In the genomic region with DNA sequence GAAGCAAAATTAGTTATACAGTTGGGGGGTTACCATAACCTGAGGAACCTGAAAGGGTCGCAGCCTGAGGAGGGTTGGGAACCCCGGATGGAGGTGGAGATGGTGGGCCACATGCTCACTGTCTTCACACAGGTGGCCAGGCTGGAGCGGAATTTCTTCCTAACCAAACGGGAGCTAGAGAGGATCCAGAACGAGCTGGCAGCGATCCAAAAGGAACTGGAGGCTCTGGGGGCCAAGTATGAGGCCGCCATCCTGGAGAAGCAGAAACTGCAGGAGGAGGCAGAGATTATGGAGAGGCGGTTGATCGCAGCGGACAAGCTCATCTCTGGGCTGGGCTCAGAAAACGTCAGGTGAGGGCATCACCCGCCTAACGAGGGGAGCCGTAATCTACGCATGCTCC, we compare ENCODE assay signal across 24 mouse cellular contexts. TPM values are rescaled to one million over a fixed set of nuclear protein-coding genes. Genes with fewer than 3 reads are reported as not detected.
A peak's percentile ranks its signal among the peaks of the same experiment; 100 is the strongest.
DNase-seq lines count a peak whose midpoint lies in the region; ATAC-seq and TF ChIP-seq lines count a peak whose summit lies in the region.
"Had no signal": no experiment of that assay in that cellular context is flagged by ENCODE, and none has a peak within 500 bp of the region (broad histone marks: within the 10 kb centered on the region; RNA-seq: fewer than 3 reads in every experiment).

No protein-coding gene starts in this region.

- no peak for TF ChIP-seq CTCF in ES-Bruce4 (IDR thresholded peaks at IDR 0.05; ENCODE audit: low read depth, low read length)

- no peak overlapping the region for H3K9ac ChIP-seq in kidney, embryonic 15.5 days
- H3K9ac ChIP-seq in ES-Bruce4 (ENCODE audit: low read depth, poor library complexity, severe bottlenecking) = no peak overlapping the region
- H3K9ac ChIP-seq: embryonic facial prominence, embryonic 12.5 days; embryonic facial prominence, embryonic 15.5 days; forebrain, embryonic 12.5 days; forebrain, embryonic 15.5 days; hindbrain, embryonic 12.5 days; hindbrain, embryonic 15.5 days had no signal

- H3K27ac ChIP-seq in kidney, embryonic 15.5 days = no peak overlapping the region
- H3K27ac ChIP-seq in ES-Bruce4 (ENCODE audit: insufficient read depth, low read length) = no peak overlapping the region
- H3K27ac ChIP-seq: embryonic facial prominence, embryonic 12.5 days; embryonic facial prominence, embryonic 15.5 days; forebrain, embryonic 12.5 days; forebrain, embryonic 15.5 days; heart, adult 2 months; heart, embryonic 10.5 days; hindbrain, embryonic 12.5 days; hindbrain, embryonic 15.5 days had no signal

- ATAC-seq in kidney, embryonic 15.5 days (replicated peaks; ENCODE audit: low FRiP score) = no peak
- no peak for ATAC-seq in erythroblast, adult 5-6 weeks (replicated peaks; ENCODE audit: low FRiP score, poor library complexity, severe bottlenecking)
- ATAC-seq: activated CD4-positive, CD25-positive, alpha-beta regulatory T cell, adult 4 months; CD4-positive, CD25-positive, alpha-beta regulatory T cell, adult 4 months; forebrain, embryonic 15.5 days; intestine, postnatal 0 days had no signal

- no peak overlapping the region for H3K4me3 ChIP-seq in kidney, embryonic 15.5 days (replicated peaks)
- 0 out of 2 replicates have a peak overlapping the region, but pooled peaks have one; percentile 4 for H3K4me3 ChIP-seq in ES-Bruce4 (ENCODE audit: low read depth, low read length)
- H3K4me3 ChIP-seq: embryonic facial prominence, embryonic 12.5 days; embryonic facial prominence, embryonic 15.5 days; erythroblast, embryonic 14.5 days; forebrain, embryonic 12.5 days; forebrain, embryonic 15.5 days; heart, adult 2 months; heart, embryonic 10.5 days; hindbrain, embryonic 12.5 days; hindbrain, embryonic 15.5 days had no signal

- TF ChIP-seq POLR2A in ES-Bruce4 (IDR thresholded peaks at IDR 0.05; ENCODE audit: insufficient read depth, low read length) = no peak

- peak; percentile 23 for DNase-seq in kidney, postnatal 10 days
- peak; percentile 28 for DNase-seq in ZHBTc4 (ENCODE audit: low read depth, low spot score)
- no peak for DNase-seq in frontal cortex, adult 2 months (ENCODE audit: extremely low spot score in 1 of 2, low spot score in 1 of 2)
- DNase-seq: adrenal gland, adult 8-10 months; adrenal gland, postnatal 25 days; gastrocnemius, postnatal 10 days; gastrocnemius, postnatal 36 days; heart, adult 2 months had no signal

- H3K27me3 ChIP-seq in kidney, embryonic 15.5 days = no peaks in the 10 kb centered on the region
- H3K27me3 ChIP-seq in ES-Bruce4 (ENCODE audit: control insufficient read depth, insufficient read depth, low read length, poor library complexity, severe bottlenecking) = no peaks in the 10 kb centered on the region
- H3K27me3 ChIP-seq: embryonic facial prominence, embryonic 12.5 days; embryonic facial prominence, embryonic 15.5 days; forebrain, embryonic 12.5 days; forebrain, embryonic 15.5 days; hindbrain, embryonic 12.5 days; hindbrain, embryonic 15.5 days had no signal

- no peak overlapping the region for H3K4me2 ChIP-seq in kidney, embryonic 15.5 days
- H3K4me2 ChIP-seq: embryonic facial prominence, embryonic 12.5 days; embryonic facial prominence, embryonic 15.5 days; forebrain, embryonic 12.5 days; forebrain, embryonic 15.5 days; hindbrain, embryonic 12.5 days; hindbrain, embryonic 15.5 days had no signal

- H3K4me1 ChIP-seq in kidney, embryonic 15.5 days = no peaks in the 10 kb centered on the region
- H3K4me1 ChIP-seq in ES-Bruce4 (ENCODE audit: control insufficient read depth, insufficient read depth, low read length) = no peaks in the 10 kb centered on the region
- H3K4me1 ChIP-seq: embryonic facial prominence, embryonic 12.5 days; embryonic facial prominence, embryonic 15.5 days; forebrain, embryonic 12.5 days; heart, embryonic 10.5 days; hindbrain, embryonic 12.5 days; hindbrain, embryonic 15.5 days had no signal

- 80% methylated on average over 15 of the region's 15 CpGs for WGBS in kidney, embryonic 15.5 days

- no peaks in the 10 kb centered on the region for H3K36me3 ChIP-seq in kidney, embryonic 15.5 days
- no peaks in the 10 kb centered on the region for H3K36me3 ChIP-seq in ES-Bruce4 (ENCODE audit: control insufficient read depth, insufficient read depth, low read length, poor library complexity, severe bottlenecking)
- H3K36me3 ChIP-seq: embryonic facial prominence, embryonic 12.5 days; embryonic facial prominence, embryonic 15.5 days; forebrain, embryonic 12.5 days; forebrain, embryonic 15.5 days; heart, embryonic 10.5 days; hindbrain, embryonic 12.5 days; hindbrain, embryonic 15.5 days had no signal

- H3K9me3 ChIP-seq in kidney, embryonic 15.5 days (replicated peaks) = no peaks in the 10 kb centered on the region
- no peaks in the 10 kb centered on the region for H3K9me3 ChIP-seq in ES-Bruce4 (replicated peaks; ENCODE audit: control insufficient read depth, insufficient read depth, low read length, poor library complexity, severe bottlenecking)
- H3K9me3 ChIP-seq: embryonic facial prominence, embryonic 12.5 days; embryonic facial prominence, embryonic 15.5 days; forebrain, embryonic 15.5 days; hindbrain, embryonic 15.5 days had no signal

- TF ChIP-seq EP300 in ES-Bruce4 (IDR thresholded peaks at IDR 0.05; ENCODE audit: insufficient read depth, low read depth, low read length) = no peak

RNA-seq across cellular contexts. Expression of a gene that starts 45.2 kb away (rescaled TPM):
- 9.1 and 9.7 TPM in 2 replicates for polyA plus RNA-seq in kidney, embryonic 15.5 days (2015; fragmentation: Nextera tagmentation; extraction: Ambion mirVana)
- polyA plus RNA-seq in ES-Bruce4 (2011; ENCODE audit: insufficient read depth, insufficient read length, low read depth, missing spikeins) = 8.3 and 12.6 TPM in 2 replicates
- not detected in 2 replicates for total RNA-seq in erythroblast, adult 5-6 weeks (2015; ENCODE audit: low replicate concordance)
- total RNA-seq in erythroblast, adult 5-6 weeks (2017; ENCODE audit: low replicate concordance) = not detected in 2 replicates
- 74.4 and 87.7 TPM in 2 replicates for polyA plus RNA-seq in frontal cortex, adult 2 months (2012; rRNA removed)
- total RNA-seq: common myeloid progenitor, adult 5-6 weeks; hematopoietic stem cell, adult 5-6 weeks had no signal

RNA-seq across cellular contexts. Expression of a gene that starts 45.4 kb away (rescaled TPM):
- polyA plus RNA-seq in kidney, embryonic 15.5 days (2015; fragmentation: Nextera tagmentation; extraction: Ambion mirVana) = 118 and 126 TPM in 2 replicates
- polyA plus RNA-seq in ES-Bruce4 (2011; ENCODE audit: insufficient read depth, insufficient read length, low read depth, missing spikeins) = 96.4 and 103 TPM in 2 replicates
- total RNA-seq in erythroblast, adult 5-6 weeks (2015; ENCODE audit: low replicate concordance) = 3.3 and 3.8 TPM in 2 replicates
- 5.0 and 7.9 TPM in 2 replicates for total RNA-seq in erythroblast, adult 5-6 weeks (2017; ENCODE audit: low replicate concordance)
- 69.2 and 71.4 TPM in 2 replicates for polyA plus RNA-seq in frontal cortex, adult 2 months (2012; rRNA removed)

Comparison
In these comparisons a context has a peak if more than half of its experiments do, and no peak if none do; other contexts are left out.
1. DNase-seq: peak in kidney, postnatal 10 days (single experiment) and ZHBTc4 (single experiment); none in frontal cortex, adult 2 months (0 of 2).